Mouse (Mus musculus): ENCODE results near the gene 1700016C15Rik.

DNA sequence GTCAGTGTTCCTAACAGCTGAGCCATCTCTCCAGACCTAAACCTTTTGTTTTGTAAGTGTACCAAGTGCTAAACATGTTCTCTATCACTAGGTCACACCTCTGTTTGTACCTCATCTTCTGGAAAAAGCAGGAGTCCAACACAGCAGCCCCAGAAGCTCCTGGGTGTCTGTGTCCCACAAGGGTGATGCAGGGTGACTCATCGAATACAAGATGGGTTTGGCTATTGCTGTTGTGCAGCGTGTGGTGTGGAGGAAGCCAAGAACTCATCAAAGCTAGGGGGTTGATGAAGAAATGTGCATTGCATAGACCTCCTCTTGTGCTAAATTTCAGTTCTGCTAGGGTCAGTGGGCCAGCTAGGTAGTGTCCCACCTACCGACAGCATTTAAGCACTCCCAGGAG, 43.5 kb upstream of the 1700016C15Rik start:
- TF ChIP-seq POLR2A (IDR thresholded peaks at IDR 0.05; ENCODE audit: borderline replicate concordance, control insufficient read depth, low read depth, low read length) (no peak), CTCF (IDR thresholded peaks at IDR 0.05; ENCODE audit: control insufficient read depth, insufficient read depth, low read length) (no peak)
